Mouse (Mus musculus) v-Abl transformed pro-B cells (cell line): Measurements from ENCODE around the gene Cinp.

Experiments
- in situ Hi-C, 2 experiments: fragments of 400-800 bp; cut with MboI; formaldehyde crosslinking; loops; one replicate each; pipeline ENCODE4 v1.15.1; 2025; ENCODE audit not compliant: unreplicated experiment in 2 of 2

The Cinp gene

DNA sequence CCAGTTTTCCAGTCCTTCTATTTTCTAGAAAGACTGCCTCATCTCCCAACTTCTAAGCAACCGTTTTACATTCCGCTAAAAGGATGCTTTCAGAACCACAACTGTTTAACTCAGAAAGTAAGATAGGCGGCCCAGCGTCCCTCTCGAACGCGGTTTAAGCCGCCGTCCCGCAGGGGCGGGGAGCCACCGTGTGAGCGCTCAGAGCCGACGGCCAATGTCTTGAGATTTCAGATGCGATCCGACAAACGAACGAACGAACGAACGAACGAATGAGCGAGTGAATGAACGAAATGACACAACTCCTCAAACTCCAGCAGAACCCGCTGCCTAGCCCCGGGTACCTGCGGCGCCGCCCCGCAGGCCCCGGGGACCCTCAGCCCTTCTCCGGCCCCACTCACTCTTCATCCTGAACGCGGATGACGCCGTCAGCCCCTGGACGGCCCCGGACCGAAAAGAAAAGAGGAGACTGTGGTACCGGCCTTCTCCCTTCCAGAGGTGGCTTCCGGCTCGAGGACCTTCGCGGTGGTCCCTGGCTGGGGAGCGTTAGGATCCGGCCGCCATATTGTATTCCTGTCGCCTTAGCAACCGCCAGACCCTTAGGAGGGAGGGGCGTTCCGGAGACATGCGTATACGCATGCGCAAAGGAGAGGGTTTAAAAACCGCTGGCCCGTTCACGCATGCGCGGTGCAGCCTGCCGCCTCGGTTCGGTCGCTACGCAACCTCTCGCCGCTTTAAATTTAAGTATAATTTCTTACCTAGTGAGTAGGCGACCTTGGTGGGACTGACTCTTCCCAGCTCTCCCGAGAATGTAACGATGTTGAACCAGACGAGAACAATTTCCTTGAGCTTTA lies 48.4 kb downstream of the Cinp start, which contains the start of gene Mok:
Mok (minus strand) TSS at position 592 of the 851 bp plus-strand sequence.
- in situ Hi-C loops: loop anchor here (5.0 to 10.0 kb wide), 6 partner anchors 144 to 398 kb away; partner anchors contain the start of genes 1700001K19Rik (in 1 of the 2), Dync1h1 (in 1 of the 2) and Ppp2r5c (in 1 of the 2)

DNA sequence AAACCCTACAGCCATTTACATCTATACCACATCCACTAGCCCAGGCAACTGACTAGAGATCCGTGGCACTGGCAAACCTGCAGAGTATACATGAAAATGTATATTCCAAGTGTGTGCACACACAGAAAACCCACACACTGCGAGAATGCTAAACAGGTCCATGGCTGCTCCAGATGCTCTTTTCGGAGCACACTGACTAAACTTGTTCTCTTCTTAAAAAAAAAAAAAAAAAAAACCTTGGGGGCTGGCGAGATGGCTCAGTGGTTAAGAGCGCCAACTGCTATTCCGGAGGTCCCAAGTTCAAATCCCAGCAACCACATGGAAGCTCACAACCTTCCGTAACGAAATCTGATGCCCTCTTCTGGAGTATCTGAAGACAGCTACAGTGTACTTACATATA lies 51.1 kb downstream of the Cinp start:
- in situ Hi-C loops: loop anchor here (5.0 to 10.0 kb wide), 2 partner anchors 123 to 421 kb away; no protein-coding TSS in a partner anchor

DNA sequence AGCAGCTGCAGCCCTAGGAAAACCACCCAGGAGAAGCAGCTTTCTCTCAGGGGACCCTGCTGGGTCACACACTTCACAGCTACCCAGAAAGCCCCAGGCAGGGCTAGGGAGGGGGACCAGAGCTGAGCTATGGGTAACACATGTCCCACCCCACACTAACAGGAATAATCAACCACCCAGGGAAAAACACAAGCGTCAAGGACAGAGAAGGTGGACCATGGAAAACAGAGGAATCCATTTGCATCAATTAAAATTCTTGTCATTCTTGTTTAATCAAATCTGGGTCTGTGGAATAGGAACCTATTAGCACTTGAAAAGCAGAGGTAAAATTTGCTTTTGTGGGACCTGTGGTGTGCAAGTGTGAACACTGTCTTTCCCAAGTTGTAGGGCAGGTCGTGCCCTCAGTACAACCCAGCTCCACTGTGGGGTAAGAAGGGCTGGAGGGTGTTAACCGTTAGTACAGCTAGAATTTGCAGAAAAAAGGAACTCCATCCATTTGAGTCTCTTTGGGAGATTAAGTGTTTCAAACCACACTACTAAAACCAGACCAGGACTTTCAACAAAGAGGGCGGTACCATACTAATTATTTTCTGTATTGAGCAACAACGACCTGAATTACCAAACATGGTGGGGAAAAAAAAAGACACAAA lies 51.6 kb downstream of the Cinp start:
- in situ Hi-C loops: loop anchor here (5.0 to 10.0 kb wide), 2 partner anchors 123 to 420 kb away; no protein-coding TSS in a partner anchor

DNA sequence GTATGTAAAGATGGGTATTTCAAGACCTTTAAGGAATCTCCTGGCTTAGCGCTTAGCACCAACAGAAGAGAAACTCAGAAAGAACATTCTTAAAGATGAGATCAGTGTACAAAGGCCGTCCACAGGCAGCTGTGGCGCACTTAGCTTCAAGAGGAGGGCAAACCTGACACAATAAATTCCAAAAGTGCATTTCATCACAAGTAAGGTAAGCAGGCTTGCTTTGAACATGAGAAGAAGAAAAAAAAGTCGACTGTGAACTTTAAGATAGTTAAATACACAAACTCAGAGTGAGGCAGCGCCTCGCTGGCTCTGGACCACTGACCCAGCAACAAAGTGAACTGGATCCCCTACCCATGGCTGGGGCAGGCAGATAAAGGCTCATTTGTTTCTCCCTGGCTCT lies 52.2 kb downstream of the Cinp start:
- in situ Hi-C loops: loop anchor here (5.0 to 10.0 kb wide), 2 partner anchors 122 to 419 kb away; no protein-coding TSS in a partner anchor

DNA sequence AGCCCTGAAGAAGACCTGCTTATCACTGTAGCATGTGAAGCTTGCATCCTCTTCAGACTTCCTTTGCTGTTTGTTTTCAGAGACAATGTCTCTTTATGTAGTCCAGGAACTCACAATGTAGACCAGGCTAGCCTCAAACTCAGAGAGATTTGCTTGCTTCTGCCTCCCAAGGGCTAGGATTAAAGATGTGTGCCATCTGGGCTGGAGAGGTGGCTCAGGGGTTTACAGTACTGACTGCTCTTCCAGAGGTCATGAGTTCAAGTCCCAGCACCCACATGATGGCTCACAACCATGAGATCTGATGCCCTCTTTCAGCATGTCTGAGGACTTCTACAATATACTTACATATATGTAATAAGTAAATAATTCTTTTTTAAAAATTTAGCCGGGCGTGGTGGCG lies 53.8 kb downstream of the Cinp start:
- in situ Hi-C loops: loop anchor here (5.0 to 10.0 kb wide), 2 partner anchors 120 to 418 kb away; no protein-coding TSS in a partner anchor

DNA sequence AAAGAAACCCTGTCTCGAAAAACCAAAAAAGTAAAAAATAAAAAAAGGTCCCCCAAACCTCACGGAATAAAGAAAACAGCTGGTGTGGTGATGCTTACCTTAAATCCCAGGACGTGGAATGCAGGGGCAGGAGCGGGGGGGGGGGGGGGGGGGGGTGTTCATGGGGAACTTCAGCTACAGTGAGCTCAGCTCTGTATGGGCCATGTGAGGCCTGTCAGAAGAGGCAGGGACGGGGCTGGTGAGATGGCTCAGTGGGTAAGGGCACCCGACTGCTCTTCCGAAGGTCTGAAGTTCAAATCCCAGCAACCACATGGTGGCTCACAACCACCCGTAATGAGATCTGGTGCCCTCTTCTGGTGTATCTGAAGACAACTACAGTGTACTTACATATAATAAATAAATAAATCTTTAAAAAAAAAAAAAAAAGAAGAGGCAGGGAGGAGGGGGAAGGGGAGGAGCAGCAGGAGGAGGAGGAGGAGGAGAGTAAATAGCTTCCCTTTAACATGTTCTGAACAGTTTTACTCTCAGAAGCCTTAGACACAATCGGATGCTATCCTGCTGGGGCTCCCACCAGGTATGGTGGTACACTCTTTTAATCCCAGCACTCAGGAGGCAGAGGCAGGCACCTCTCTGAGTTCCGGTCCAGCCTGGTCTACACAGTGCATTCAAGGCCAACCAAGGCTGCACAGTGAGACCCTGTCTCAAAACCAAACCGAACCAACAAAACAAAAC lies 58.5 kb downstream of the Cinp start:
- in situ Hi-C loops: loop anchor here in 1 of 2 experiments (10.0 kb wide), 1 partner anchor 116 kb away; no protein-coding TSS in a partner anchor

DNA sequence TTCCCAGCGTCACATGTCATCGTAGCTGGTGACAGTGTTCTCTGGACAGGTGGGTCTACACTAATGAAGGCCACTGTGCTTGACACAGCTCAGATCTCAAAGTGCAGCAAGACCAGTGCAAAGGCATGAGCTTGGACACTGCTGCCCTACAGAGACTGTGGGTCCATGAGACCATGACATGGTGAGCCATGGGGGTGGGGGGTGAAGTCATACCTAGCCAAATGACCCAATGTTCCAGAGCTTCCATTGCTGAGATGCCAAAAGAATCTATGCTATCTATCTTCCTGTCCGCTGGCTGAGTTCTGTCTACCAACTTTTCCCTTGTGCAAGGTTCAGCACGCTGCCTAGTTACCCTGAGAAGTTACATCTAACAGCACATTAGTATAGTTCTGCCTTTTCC lies 60.0 kb downstream of the Cinp start:
- in situ Hi-C loops: loop anchor here in 1 of 2 experiments (5.0 kb wide), 1 partner anchor 42 kb away; no protein-coding TSS in a partner anchor
